Mouse (Mus musculus): ENCODE results near the gene Ndufb2.

The Ndufb2 gene

GRCm38 (mm10) chr6:39581087-39581784, 11.1 kb upstream of the Ndufb2 start:
- no peak for DNase-seq

DNA sequence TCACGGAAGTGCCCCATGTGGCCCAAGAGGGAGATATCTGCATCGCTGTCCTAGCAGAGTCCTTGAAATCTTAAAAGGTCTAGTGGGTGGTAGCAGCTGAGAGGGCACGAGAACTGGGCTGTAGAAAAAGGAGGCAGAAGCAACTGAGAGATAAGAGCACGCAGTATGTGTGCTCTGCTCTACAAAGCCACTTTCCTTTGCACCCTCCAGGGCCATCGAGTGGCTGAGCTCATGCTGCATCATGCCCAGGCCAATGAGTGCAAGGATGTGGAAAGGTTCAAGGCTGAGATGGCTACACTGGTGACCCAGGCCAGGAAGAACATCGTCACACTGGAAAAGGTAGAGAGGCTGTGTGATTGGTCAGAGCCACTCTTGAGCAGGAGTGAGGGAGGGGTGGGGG, 6.9 kb upstream of the Ndufb2 start, which contains the start of gene Gm42420:
Gene Gm42420 (plus strand): TSS at position 237 of the 400 bp plus-strand sequence.
- DNase-seq: no peak

- DNase-seq: no peak
Measured at GRCm38 (mm10) chr6:39591481-39591880, 893 bp upstream of the Ndufb2 start.

DNA sequence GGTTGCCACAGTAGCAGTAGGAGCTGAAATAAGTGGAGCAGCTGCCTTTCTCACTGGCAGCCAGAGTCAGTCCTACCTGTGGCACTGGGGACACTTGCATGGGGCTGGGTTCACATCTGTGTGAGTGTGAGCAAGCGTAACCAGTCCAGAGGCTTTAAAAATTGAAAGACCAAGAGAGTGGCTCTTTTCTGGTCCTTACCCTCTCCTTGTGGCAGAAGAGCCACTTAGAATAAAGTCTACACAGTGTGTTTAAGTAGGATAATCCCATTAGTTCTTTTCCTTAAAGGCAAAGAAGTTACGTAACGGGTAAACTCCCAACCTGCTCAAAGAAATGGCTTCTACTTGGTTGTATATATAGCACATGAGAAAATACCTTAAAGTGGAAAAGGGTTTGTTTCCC, 8.5 kb downstream of the Ndufb2 start:
- DNase-seq: no peak

DNA sequence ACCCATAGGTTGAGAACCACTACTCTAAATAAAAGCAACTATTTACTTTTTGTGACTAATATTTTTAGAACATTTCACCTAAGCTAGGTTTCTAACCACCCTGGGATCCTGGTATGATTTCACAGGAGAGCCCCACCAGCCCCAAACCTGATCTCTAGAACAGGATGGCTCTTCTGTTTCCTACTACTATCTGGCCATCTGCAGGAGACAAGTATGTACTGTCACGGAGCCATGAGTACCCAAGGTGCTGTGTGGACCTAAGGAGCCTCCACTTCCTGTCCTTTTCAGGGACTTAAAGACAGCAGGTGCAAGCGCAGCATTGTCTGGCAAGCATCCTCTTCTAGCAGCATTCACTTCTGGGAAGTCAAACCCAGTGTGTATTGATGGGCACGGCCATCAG, 9.5 kb downstream of the Ndufb2 start:
- no peak for DNase-seq

GRCm38 (mm10) chr6:39604565-39604964, 12.2 kb downstream of the Ndufb2 start:
- no peak for DNase-seq

- DNase-seq: peak; percentile 83
Measured at GRCm38 (mm10) chr6:39606056-39606455, 13.7 kb downstream of the Ndufb2 start.

- DNase-seq: peak; percentile 82
Measured at GRCm38 (mm10) chr6:39606862-39607261, 14.5 kb downstream of the Ndufb2 start.

- no peak for DNase-seq
Measured at GRCm38 (mm10) chr6:39607365-39607764, 15.0 kb downstream of the Ndufb2 start.

GRCm38 (mm10) chr6:39610207-39610606, 17.8 kb downstream of the Ndufb2 start:
- no peak for DNase-seq

- no peak for DNase-seq
Measured at GRCm38 (mm10) chr6:39611296-39611695, 18.9 kb downstream of the Ndufb2 start.
